Mouse (Mus musculus) frontal cortex, adult (tissue): ENCODE data around the gene Exph5.

Source experiments
- ATAC-seq: cut with Nextera tagmentation; 2 replicates; pipeline ENCODE4 v1.9.2; 2017; ENCODE audit warnings: mild to moderate bottlenecking, moderate library complexity, mixed read lengths; ENCODE audit not compliant: low TSS enrichment

The Exph5 gene

DNA sequence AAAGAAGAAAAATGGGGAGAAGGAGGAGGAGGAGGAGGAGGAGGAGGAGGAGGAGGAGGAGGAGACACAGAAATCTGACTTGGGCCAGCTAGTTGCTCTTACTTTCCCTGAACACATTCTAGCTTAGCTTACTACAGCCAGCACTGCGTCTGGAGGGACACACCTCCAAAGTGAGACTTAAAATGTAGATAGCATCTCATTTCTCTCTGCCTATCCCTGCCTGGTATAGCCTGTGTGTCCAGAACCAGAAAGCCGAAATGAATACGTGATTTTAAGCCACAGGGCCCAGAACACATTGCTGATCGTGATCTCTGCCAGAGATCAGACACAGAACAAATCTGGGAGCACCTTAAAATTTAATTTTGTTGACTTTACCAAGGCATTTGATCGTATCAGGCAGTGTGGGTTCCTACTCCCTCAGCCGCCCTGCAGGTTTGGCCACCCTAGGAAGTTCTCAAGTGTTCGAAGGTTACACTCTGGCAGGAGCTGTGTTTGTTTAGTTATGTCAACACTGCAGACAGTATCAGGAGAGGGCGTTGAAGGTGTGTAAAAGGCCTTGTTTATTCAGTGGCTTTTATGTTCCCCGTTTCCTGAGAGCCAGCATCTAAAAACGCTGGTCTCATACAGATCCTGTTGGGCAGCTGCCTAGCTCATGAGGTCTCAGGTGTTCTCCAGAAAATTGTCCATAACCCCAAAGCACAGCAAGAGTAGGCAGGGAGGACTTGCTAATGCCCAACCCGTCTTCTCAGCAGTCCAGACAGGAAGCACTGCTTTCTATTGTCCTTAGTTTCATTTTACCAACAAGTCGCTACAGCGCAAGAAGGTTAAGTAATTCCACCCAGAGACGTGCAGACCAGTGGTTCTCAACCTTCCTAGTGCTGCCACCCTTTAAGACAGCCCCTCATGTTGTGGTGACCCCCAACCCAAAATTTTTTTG is 55.0 kb downstream of the Exph5 start:
- no peak for ATAC-seq

DNA sequence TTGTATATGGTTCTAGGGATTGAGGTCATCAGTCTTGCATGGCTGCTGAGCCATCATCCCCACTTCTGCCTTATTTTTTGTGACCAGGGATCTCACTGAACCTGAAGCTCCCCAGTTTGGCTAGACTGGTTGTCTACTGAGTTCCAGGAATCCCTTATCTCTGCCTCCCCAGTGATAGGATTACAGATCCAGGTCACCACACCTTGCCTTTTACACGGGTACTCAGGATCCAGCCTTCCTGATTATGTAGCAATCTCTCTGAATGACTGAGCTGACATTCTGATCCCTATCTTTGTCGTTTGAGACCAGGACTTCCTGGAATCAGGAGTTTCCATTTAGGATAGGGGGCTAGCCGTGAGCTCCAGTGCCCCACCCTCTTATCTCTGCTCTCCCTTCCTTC is 69.9 kb downstream of the Exph5 start:
- no peak for ATAC-seq

DNA sequence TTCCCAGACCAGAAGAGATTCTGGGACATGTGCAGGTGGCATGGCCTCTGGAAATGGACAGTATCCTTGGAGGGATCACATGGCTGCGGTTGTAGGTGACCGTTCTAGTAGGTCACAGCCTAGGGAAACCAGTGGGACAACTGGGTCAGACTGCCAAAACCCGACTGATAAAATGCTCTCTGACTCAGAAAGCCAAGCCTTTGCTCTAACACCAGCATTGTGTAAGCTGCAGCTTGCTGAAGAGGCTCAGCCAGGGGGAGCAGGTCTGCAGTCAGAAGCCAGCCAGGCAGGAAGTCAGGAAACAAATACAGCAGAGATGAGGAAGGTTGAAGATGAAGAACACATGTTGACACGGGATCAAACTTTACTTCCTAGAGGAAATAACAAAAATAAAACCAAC is 74.4 kb downstream of the Exph5 start:
- ATAC-seq, result no peak

DNA sequence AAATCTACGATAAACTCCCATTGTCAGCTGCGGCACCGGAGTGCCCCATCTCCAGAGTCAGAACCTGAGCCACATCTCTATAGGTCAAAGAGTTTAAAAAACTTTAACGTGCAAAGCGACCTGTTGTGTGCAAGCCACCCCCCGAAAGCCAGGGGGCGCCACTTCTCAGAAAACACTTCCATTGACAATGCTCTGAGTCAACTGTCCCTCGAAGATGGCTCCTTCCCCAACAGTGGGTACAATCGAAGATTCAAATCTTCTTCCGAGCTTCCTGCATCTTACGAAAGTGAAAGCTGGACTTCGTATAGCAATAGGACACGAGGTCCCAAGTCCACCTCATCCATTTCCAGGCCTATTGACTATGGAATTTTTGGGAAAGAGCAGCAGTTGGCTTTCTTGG is 75.3 kb downstream of the Exph5 start:
- no peak for ATAC-seq

DNA sequence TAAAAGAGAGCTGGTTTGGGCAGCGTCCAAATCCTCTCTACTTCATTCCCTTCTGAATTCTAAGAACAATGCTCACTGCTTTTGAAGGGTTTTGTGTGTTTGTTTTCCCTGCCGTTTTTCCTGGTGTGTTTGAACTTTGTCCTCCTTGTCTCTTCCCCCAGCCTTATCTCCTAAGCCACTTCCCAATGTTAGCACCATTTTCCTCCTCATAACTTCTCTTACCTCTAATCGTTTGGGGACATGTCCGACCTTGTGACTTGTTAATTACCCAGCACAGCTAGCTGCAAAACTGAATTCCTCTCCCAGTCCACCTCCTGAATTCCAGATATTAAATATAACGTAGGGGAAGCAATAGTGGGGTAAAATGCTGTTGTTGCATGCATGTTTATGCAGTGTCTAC is 76.1 kb downstream of the Exph5 start:
- no peak for ATAC-seq

DNA sequence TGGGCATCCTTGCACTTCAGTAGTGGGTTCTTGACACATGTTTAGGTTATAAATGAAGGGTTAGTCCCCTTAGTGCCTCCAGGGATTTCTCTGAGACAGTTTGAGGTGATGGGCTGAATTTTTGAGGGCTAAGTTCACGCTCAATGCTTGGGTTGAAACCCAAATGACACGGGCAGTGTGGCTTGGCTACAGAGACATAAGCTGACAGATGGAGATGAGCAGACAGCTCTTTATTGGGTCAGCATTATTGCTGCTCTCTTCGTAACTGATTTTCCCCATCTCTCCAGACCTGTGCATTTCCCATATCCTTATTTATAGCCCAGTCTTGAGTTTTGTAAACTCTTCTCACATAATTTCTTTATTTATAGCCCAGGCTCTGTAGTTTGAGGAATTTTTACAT is 76.7 kb downstream of the Exph5 start:
- ATAC-seq, result no peak

DNA sequence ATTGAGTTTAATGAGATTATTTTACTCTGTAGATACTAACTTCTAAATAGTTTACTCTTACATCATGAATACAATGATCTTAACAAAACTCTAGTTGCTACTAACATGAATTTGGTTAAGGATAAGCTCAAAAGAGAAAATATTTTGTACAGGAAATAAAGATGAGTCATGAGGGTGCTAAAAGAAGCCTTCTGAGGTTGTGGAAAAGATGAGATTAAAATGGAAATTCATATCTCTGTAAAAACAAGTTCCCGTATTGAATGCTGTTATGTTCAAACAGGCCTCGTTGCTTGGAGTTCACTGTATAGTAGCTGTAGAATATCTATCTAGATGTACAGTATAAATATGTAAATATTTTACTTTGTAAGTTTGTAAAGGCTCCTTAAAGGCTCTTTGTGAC is 79.1 kb downstream of the Exph5 start:
- ATAC-seq, result no peak

DNA sequence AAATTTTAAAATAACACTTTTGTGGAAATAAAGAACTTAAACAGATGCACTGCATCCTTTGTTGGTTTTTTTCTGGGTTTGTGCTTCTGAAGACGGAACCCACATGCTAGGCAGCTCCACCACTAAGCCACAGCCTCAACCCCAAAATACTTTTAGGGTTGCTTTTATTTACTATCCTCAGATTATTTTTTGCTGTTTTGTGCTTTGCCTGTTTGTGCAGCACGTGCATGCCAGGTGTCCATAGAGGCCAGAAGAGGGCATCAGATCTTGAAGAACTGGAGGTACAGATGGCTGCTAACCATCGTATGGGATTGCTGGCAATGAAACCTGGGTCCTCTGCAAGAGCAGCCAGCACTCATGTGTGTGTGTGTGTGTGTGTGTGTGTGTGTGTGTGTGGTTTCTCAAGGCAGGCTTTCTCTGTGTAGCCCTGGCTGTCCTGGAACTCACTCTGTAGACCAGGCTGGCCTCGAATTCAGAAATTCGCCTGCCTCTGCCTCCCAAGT is 79.7 kb downstream of the Exph5 start:
- ATAC-seq, result no peak

DNA sequence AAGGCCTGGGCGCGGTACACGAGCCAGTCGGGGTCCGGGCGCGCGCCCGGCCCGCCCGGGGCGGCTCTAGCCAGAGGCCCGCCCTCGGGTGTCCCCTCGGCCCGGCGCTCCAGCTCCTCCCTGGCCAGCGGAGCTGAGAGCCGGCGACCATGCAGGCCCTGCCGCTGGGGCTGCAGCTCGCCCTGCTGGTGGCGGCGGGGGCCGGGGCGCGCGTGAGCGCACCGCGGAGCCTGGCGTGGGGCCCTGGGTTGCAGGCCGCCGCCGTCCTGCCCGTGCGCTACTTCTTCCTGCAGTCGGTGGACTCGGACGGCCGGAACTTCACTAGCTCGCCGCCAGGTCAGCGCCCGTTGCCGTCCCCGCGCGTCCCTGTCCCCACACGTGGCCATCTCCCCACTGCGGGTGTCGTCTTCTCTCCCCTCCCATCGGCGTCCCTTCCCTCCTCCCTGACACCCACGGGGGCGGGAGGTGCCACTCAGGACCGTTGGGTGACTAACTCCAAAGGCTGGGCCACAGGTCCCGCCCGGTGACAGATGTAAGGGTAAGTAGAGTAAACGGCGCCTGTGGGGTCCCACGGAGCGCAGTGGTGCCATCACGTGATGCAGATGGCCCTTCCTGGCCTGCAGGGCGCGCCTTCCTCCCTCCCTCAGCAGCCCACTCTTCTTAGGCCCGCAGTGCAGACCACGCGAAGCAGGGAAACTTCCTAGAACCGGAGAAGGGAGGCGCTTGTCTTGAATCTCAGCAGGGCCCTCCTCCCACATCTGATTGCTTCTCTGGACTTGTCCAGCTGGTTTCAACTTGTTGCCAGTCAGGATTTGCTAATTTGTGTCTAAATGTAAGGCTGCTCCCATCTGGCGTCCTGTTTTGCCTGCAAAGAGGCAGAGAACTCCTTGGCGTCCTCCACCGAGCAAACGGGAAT is 82.7 kb downstream of the Exph5 start, which contains the start of gene Kdelc2:
Gene Kdelc2, plus strand, starts transcription at position 75 of the 916 bp plus-strand sequence.
- ATAC-seq, result peak; percentile 84

DNA sequence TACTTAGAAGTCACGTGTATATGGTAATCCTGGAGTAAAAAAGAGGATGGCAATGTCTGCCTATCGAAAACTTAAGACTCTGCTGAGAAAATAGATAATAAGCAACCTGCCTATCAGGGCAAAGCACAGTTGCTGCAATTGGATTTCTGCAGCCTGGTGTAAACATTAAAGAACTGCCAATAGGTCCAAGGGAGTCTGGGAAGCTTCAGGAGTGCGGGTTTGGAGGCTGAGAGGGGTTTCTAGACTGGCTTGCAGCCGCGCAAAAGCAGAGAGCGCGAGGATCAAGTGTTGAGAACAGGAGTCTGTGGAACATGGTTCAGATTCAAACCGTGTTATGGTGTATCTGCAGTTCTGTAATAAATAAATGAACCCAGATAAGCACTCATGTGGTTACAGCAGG is 83.4 kb downstream of the Exph5 start:
- ATAC-seq, result peak; percentile 32; the same call in 1 of the 2 replicates

DNA sequence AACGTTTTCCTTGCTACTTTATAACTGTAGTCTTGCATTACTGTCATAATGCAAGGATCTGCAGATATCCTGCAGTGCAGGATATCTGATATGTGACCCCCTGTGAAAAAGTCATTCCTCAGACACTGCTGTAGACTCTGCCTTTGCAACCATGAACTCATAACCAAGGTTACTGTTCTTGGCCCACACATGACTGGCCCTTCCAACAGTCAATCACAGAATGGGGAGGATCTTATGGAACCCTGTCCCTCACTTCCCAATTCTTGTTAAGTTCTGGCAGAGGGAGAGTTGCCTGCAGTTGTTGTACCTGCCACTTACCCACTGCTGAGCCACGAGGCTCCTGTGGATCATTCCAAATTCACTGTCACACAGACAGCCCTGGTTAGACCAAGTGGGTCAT is 86.0 kb downstream of the Exph5 start:
- ATAC-seq, result no peak

DNA sequence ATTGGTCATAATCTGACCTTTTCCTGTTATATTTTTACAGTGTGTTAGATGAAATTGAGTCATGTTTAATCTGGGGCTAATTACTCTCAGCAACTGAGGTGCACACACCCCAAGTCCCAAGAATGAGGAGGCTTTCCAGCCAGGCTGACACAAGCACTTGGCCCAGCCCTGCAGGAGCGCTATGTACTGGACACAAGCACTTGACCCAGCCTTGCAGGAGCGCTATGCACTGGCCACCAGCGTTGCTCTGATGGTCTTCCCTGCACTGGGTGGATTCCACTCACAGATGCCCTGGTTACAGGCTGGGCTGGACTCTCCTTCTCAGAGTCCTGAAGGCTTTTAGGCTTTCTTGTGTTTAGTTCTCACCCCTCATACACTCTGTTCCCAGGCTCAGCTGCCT is 87.6 kb downstream of the Exph5 start:
- no peak for ATAC-seq

DNA sequence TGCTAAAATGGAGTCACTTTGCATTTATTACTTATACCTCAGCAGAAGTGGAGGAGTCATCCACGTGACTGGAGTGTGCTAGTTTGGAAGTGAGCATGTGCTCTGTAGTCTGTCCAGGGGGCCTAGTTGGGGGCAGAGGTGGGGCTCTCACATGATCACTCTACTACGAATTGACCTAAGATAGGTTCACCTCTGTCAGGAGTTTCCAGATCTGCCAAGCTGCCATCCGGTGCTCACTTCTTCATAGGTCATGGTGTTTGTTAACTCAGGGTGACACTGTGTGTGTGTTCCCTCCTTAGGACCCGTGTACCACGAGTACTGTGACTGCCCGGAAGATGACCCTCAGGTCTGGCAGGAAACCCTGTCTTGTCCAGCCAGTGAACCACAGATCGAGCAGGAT is 88.7 kb downstream of the Exph5 start:
- ATAC-seq, result no peak

DNA sequence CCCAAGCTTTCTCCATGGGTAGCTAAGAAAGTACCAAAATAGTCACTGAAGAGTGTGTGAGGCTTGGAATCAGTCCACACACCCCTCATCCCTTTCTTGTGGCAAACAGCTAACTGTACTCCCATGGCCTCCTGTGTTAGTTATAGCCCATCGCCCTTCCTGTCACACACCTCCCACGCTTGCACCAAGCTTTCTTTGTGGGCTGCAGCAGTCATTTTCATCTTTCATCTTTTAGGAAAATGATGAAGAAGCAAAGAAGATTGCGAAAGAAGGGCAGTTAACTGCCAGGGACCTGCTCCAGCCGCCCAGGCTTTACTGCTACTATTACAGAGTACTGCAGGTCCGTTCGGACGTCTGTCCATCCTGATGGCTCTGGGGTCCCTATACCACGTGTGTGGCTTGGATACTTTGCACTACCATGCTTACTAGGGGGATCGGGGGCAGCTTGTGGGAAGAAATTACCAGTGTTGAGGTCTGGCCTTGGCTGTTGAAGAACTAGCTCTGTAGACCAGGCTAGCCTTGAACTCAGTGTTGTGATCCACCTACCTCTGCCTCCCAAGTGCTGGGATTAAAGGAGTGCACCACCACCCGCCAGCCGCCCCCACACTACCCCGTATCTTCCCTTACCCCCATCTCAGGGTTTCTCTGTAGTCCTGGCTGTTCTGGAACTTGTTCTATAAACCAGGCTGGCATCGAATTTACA is 96.4 kb downstream of the Exph5 start:
- ATAC-seq, result peak; percentile 55; the same call in 1 of the 2 replicates

DNA sequence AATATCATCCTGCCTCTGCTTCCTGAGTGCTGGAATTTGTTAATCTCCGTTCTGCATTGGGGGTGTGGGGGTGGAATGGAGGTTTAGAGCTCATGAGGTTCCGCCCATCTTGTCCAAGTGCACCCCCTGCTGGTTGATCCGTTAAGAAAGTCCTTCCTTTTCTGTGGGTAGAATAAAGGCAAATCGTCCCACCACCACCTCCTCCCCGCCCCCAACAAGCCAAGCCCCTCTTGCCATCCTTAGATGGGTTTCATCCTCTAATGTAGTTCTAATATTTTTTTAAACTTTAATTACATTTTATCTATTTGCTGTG is 96.9 kb downstream of the Exph5 start:
- ATAC-seq, result peak; percentile 58

DNA sequence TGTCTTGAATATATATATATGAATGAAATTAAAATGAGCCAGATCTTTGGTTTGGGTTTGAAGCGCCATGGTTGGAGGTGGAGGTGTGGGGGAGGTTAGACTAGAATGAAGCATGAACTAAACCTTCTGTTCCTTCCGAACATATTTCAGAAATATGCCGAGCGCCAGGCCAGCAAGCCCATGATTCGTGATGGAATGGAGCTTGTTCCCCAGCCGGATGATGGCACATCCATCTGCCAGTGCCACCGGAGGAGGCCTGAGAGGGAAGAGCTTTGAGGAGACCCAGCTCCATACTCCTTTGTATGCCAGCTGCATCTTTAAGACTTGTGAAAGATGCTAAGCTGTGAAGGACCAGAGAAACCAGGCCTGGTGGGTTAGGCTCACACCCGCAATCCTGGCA is 98.1 kb downstream of the Exph5 start:
- peak; percentile 51; the same call in 1 of the 2 replicates for ATAC-seq

DNA sequence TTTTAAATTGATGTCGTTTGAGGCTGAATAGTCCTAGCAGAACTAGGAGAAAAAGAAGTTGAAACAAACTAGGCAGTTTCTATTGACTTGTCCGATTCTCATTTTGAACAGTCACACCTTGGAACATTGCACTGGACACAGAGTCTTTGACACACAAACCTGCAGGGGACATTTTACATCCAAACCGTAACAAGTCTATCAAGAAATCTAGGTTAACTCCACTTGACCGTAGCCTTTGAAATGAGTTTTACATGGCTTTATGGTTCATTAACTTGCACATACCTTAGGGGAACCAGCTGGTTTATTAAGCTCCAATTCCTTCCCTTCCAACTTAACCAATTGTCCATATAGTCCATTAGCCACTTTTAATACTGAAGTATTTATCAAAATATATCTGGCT is 99.2 kb downstream of the Exph5 start:
- ATAC-seq, result no peak

DNA sequence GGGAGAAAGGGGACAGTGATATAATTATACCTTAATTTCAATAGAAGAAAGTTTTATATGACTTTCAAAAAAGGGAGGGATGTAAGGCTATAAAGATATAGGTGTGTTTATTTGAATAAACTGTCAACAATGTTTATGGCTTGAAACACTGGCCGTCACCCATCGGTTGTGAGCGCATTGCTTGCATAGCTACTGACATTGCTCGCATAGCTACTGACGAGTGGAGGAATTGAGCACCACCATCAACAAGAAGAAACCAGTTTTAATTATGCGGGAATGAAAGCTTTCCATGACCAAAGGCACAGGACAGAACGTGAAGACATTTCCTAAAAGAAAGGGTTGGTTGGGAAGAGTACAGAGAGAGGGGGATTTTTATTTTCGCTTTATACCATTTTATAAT is 99.7 kb downstream of the Exph5 start:
- no peak for ATAC-seq

DNA sequence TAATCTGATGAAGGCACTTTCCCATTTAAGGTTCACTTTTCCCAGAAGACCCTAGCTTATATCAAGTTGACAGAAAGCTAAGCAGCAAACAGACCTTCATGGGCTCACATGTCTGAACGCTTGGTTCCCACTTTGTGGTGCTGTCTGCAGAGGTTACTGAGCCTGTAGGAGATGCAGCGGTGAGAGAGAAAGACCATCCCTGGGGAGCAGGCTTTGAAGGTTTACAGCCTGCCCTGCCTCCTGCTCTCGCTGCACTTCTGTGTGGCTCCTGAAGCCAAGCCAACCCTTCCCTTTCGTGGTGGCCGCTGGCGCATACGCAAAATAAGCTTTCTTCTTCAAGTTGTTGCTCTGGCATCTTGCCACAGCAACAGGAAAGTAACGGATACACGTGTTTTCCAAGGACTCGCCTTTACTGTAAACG is 100.8 kb downstream of the Exph5 start, which contains the start of gene 4930550C14Rik:
Gene 4930550C14Rik, plus strand, starts transcription at position 35 of the 421 bp plus-strand sequence.
- ATAC-seq, result no peak

DNA sequence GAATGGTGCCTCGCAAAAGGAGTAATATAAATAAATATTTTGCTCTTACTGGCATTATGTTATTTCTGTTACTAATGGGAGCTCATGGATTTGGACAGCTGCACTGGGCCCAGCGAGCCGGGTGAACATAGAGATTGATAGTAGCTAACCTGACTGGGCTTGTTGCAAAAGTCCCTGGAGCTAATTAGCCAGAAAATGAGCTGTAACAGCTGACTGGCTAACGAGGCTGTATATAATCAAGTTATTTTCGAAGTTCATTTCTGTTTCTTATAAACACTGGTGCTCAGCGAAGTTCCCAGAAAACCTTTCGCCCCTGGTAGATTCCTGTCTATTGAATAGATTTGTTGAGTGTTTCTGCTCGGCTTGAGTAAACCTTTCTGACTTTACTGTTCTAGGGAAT is 101.5 kb downstream of the Exph5 start:
- ATAC-seq, result no peak

DNA sequence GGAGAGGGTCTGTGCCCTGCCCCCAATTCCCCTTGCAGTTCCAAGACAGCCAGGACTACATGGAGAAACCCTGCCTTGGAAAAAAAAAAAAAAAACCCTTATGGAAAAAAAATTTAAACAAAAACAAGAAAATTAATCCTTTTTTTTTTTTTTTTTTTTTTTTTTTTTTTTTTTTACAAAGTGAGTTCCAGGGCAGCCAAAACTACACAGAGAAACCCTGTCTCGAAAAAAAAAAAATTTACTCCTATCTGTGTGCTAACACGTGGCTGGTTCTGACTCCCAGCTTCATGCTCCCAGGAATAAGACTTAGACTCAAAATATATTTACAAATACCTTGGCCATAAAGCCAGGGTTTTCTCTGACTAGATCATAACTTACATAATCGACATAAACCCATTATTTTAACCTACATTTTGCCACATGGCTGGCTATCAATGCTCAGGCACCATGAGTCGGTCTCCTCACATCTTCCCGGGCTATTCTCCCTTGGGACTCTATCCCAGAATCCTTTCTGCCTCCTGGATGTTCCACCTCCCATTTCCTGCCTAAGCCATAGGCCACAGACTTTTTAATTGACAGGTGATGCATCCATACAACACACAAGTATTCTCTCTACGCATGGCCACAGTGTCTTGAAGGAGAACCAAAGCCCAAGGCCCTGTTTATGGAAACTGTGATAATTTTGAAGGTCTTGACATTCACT is 102.7 kb downstream of the Exph5 start:
- no peak for ATAC-seq
